Mouse (Mus musculus) intestine, embryonic 15.5 days (tissue): ENCODE measurements at regions not wholly inside any gene's neighbourhood (a gene's known extent, or its start where the extent isn't known, plus 50 kb on each side); places are given as distances from the start of the nearest gene placed in this dataset.
A peak's percentile ranks its signal among the peaks of the same experiment; 100 is the strongest.

Experiments
- ATAC-seq: fragments of 200-750 bp; cut with Nextera tagmentation; 2 replicates; pipeline ENCODE4 v1.8.0; 2017; ENCODE audit warnings: moderate TSS enrichment, moderate library complexity
- H3K27ac ChIP-seq: fragments of 300-500 bp; sonication (generic); 2 replicates; pipeline ENCODE4 v1.5.1; 2015; ENCODE audit warnings: mild to moderate bottlenecking, inconsistent platforms
- H3K27me3 ChIP-seq: fragments of 300-500 bp; sonication (generic); replicated peaks from 2 replicates; pipeline ENCODE4 v1.6.1; 2015; ENCODE audit warnings: inconsistent platforms
- H3K36me3 ChIP-seq: fragments of 300-500 bp; sonication (generic); 2 replicates; pipeline ENCODE4 v1.6.1; 2015; ENCODE audit warnings: inconsistent platforms
- H3K4me1 ChIP-seq: fragments of 300-500 bp; sonication (generic); replicated peaks from 2 replicates; pipeline ENCODE4 v1.6.1; 2015; ENCODE audit warnings: inconsistent platforms
- H3K4me2 ChIP-seq: fragments of 300-500 bp; sonication (generic); replicated peaks from 2 replicates; pipeline ENCODE4 v1.6.1; 2015; ENCODE audit warnings: mild to moderate bottlenecking, inconsistent platforms
- H3K4me3 ChIP-seq: fragments of 300-500 bp; sonication (generic); replicated peaks from 2 replicates; pipeline ENCODE4 v1.5.1; 2015; ENCODE audit warnings: inconsistent platforms
- H3K9ac ChIP-seq: fragments of 300-500 bp; sonication (generic); 2 replicates; pipeline ENCODE4 v1.6.1; 2015; ENCODE audit warnings: inconsistent platforms
- H3K9me3 ChIP-seq: fragments of 300-500 bp; sonication (generic); 2 replicates; pipeline ENCODE4 v1.6.1; 2016; ENCODE audit warnings: inconsistent platforms
- WGBS: fragments of 180-500 bp; shearing (Covaris S2); methylation state at CpG from one replicate; pipeline ENCODE4 v1.1.7; 2015; 5-methylcytosine and 5-hydroxymethylcytosine counted together

DNA sequence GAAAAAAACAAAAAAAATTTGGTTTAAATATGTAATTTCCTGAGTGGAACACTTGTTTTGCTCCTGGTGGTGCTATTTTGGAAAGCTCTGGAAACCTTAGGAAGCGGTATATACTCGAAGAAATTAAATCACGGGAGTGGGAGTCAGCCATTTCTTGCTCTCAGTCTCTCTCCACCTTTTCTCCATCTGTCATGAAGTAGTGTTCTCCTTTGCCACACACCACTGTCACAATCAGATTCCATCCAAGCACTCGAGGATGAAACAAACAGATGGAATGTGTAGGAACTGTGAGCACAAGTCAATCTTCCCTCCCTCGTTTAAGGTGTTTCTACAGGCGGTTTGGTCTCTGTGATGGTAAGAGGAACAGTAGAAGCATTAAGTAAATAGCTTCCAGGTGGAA is 112.7 kb upstream of the Lyplal1 start:
- WGBS = 81% methylated on average over 6 of the region's 6 CpGs
- Histone ChIP-seq H3K36me3 (no peaks in the 10 kb centered on the region), H3K9me3 (no peaks in the 10 kb centered on the region), H3K27ac (no peak overlapping the region), H3K9ac (no peak overlapping the region), H3K4me1 (no peaks in the 10 kb centered on the region), H3K4me2 (no peak overlapping the region), H3K4me3 (no peak overlapping the region), H3K27me3 (no peaks in the 10 kb centered on the region)
- no peak for ATAC-seq

- 64% methylated on average over 4 of the region's 4 CpGs for WGBS
- no peaks in the 10 kb centered on the region for H3K4me1 ChIP-seq
- no peaks in the 10 kb centered on the region for H3K36me3 ChIP-seq
- H3K27ac ChIP-seq = no peak overlapping the region
- no peak overlapping the region for H3K4me3 ChIP-seq
- no peak overlapping the region for H3K4me2 ChIP-seq
- H3K9me3 ChIP-seq = no peaks in the 10 kb centered on the region
- H3K9ac ChIP-seq = no peak overlapping the region
- no peaks in the 10 kb centered on the region for H3K27me3 ChIP-seq
- no peak for ATAC-seq
These were observed 111.3 kb upstream of the Lyplal1 start for GRCm38 (mm10) chr1:186228396-186228795.

DNA sequence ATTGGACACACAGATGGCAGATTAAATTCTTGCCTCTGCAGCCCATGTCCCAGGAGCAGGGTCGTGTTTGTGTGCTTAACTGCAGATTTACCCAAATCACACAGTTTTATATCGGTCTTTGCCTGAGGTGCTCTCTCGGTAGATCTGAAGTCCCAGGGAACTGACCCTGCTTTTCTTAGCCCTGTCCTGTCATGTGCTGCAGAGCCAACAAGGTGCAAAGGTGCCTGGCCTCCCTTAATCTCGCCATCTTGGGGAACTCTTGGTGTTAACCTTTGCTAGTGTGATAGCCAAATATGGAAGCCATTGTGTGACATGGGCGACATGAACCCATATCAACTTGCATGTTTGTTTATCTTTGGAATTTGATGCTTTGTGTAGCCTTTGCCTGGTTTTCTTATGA is 107.1 kb upstream of the Lyplal1 start:
- no peak for ATAC-seq
- Histone ChIP-seq H3K36me3 (no peaks in the 10 kb centered on the region), H3K4me2 (no peak overlapping the region), H3K9me3 (no peaks in the 10 kb centered on the region), H3K27me3 (no peaks in the 10 kb centered on the region), H3K9ac (no peak overlapping the region), H3K4me1 (no peaks in the 10 kb centered on the region), H3K27ac (no peak overlapping the region), H3K4me3 (no peak overlapping the region)
- 46% methylated on average over 5 of the region's 5 CpGs for WGBS

GRCm38 (mm10) chr1:186223417-186223816 is 106.3 kb upstream of the Lyplal1 start:
- Histone ChIP-seq H3K9ac (no peak overlapping the region), H3K9me3 (no peaks in the 10 kb centered on the region), H3K4me1 (no peaks in the 10 kb centered on the region), H3K4me3 (no peak overlapping the region), H3K27ac (no peak overlapping the region), H3K36me3 (no peaks in the 10 kb centered on the region), H3K4me2 (no peak overlapping the region), H3K27me3 (no peaks in the 10 kb centered on the region)
- peak; percentile 49; the same call in 1 of the 2 replicates for ATAC-seq
- WGBS = 34% methylated on average over 7 of the region's 7 CpGs

DNA sequence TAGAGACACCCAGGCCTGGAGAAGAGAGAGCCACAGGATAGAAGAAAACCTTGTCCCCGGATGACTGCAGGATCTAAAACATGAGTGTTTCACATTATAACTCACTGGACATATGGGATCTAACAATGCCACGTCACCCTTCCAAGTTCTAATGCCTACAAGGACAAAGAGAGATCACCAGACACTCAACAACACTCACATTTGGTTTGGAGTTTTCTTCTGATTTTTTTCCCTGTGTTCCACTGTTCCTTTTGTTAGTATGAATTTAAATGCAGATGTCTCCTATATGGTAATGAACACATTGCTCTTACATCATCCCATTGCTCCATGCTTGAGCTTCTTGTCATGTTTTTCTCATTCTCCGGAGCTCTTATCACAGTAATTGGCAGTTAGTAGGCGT is 101.9 kb upstream of the Lyplal1 start:
- no peaks in the 10 kb centered on the region for H3K36me3 ChIP-seq
- WGBS = 94% methylated on average over 4 of the region's 4 CpGs
- H3K9me3 ChIP-seq = no peaks in the 10 kb centered on the region
- ATAC-seq = no peak
- H3K4me3 ChIP-seq = no peak overlapping the region
- no peak overlapping the region for H3K27ac ChIP-seq
- no peaks in the 10 kb centered on the region for H3K4me1 ChIP-seq
- H3K9ac ChIP-seq = no peak overlapping the region
- no peak overlapping the region for H3K4me2 ChIP-seq
- H3K27me3 ChIP-seq = no peaks in the 10 kb centered on the region

GRCm38 (mm10) chr1:186217198-186217597 is 100.1 kb upstream of the Lyplal1 start:
- H3K9ac ChIP-seq = no peak overlapping the region
- no peaks in the 10 kb centered on the region for H3K27me3 ChIP-seq
- no peak overlapping the region for H3K4me3 ChIP-seq
- WGBS = 17% methylated on average over 3 of the region's 3 CpGs
- H3K4me2 ChIP-seq = no peak overlapping the region
- no peak overlapping the region for H3K27ac ChIP-seq
- H3K4me1 ChIP-seq = no peaks in the 10 kb centered on the region
- H3K36me3 ChIP-seq = no peaks in the 10 kb centered on the region
- ATAC-seq = no peak
- no peaks in the 10 kb centered on the region for H3K9me3 ChIP-seq

DNA sequence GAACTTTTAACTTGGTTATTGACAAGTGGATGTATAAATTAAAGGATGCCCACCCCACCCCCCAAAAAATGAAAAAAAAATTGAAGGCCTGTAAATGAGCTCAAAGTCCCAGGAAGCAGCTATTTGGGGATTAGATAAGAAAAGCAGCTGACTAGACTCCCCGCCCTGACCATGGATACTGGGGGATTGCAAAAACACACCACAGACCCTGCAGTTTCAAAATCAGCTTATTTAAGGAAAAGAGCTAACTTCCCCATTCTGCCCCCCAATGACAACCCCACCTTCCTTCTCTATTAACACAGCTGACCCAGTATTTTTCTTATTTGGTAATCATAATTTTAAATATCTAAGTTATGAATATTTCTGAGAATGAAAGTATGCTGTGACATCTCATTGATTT is 87.0 kb upstream of the Lyplal1 start:
- no peak overlapping the region for H3K9ac ChIP-seq
- H3K4me1 ChIP-seq = no peaks in the 10 kb centered on the region
- no peaks in the 10 kb centered on the region for H3K36me3 ChIP-seq
- no peak overlapping the region for H3K4me3 ChIP-seq
- ATAC-seq = no peak
- no peaks in the 10 kb centered on the region for H3K9me3 ChIP-seq
- no peak overlapping the region for H3K4me2 ChIP-seq
- no peak overlapping the region for H3K27ac ChIP-seq
- 81% methylated on average over 1 of the region's 1 CpGs for WGBS
- no peaks in the 10 kb centered on the region for H3K27me3 ChIP-seq

DNA sequence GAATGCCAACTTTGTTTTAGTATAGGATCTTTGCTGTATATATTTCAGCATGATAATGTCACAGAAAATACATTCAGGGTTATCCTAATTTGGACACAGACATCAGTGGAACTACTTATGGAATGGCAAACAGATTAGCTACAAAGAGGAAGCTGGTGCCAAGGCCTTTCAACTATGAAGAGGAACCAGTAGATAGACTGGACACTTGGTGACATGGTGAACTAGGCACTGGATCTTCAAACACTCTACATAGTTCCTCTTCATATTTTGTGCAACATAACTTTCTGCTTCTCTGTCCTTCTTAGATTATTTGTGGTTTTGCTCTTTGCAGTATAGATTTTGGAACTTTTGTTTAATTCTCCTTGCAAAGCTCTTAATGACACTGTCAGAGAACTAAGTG is 85.4 kb upstream of the Lyplal1 start:
- no peaks in the 10 kb centered on the region for H3K9me3 ChIP-seq
- no peak overlapping the region for H3K4me2 ChIP-seq
- H3K9ac ChIP-seq = no peak overlapping the region
- H3K27ac ChIP-seq = no peak overlapping the region
- no peaks in the 10 kb centered on the region for H3K27me3 ChIP-seq
- ATAC-seq = no peak
- H3K4me3 ChIP-seq = no peak overlapping the region
- no peaks in the 10 kb centered on the region for H3K4me1 ChIP-seq
- no peaks in the 10 kb centered on the region for H3K36me3 ChIP-seq

GRCm38 (mm10) chr1:186198391-186198790 is 81.3 kb upstream of the Lyplal1 start:
- H3K4me2 ChIP-seq = no peak overlapping the region
- H3K4me3 ChIP-seq = no peak overlapping the region
- no peaks in the 10 kb centered on the region for H3K9me3 ChIP-seq
- H3K36me3 ChIP-seq = no peaks in the 10 kb centered on the region
- no peaks in the 10 kb centered on the region for H3K4me1 ChIP-seq
- ATAC-seq = no peak
- H3K27ac ChIP-seq = no peak overlapping the region
- no peaks in the 10 kb centered on the region for H3K27me3 ChIP-seq
- 67% methylated on average over 1 of the region's 1 CpGs for WGBS
- H3K9ac ChIP-seq = no peak overlapping the region

- no peaks in the 10 kb centered on the region for H3K27me3 ChIP-seq
- H3K9ac ChIP-seq = no peak overlapping the region
- H3K36me3 ChIP-seq = no peaks in the 10 kb centered on the region
- no peaks in the 10 kb centered on the region for H3K4me1 ChIP-seq
- no peak overlapping the region for H3K4me3 ChIP-seq
- H3K9me3 ChIP-seq = no peaks in the 10 kb centered on the region
- H3K4me2 ChIP-seq = no peak overlapping the region
- no peak overlapping the region for H3K27ac ChIP-seq
- ATAC-seq = no peak
- 62% methylated on average over 2 of the region's 2 CpGs for WGBS
These were observed 79.9 kb upstream of the Lyplal1 start for GRCm38 (mm10) chr1:186197057-186197456.

GRCm38 (mm10) chr1:186189390-186189789 is 72.3 kb upstream of the Lyplal1 start:
- Histone ChIP-seq H3K36me3 (no peaks in the 10 kb centered on the region), H3K9ac (no peak overlapping the region), H3K4me1 (no peaks in the 10 kb centered on the region), H3K27ac (peak overlapping the region; percentile 23; the same call in 1 of the 2 replicates), H3K27me3 (no peaks in the 10 kb centered on the region), H3K9me3 (no peaks in the 10 kb centered on the region), H3K4me3 (no peak overlapping the region), H3K4me2 (no peak overlapping the region)
- no peak; the same call in 1 of the 2 replicates for ATAC-seq
- WGBS = 28% methylated on average over 11 of the region's 11 CpGs

GRCm38 (mm10) chr1:186187372-186187771 is 70.3 kb upstream of the Lyplal1 start:
- Histone ChIP-seq H3K36me3 (no peaks in the 10 kb centered on the region), H3K4me1 (peaks cover 5% of the 10 kb centered on the region; the same call in 1 of the 2 replicates), H3K4me3 (no peak overlapping the region), H3K27me3 (no peaks in the 10 kb centered on the region), H3K9me3 (no peaks in the 10 kb centered on the region), H3K27ac (no peak overlapping the region), H3K4me2 (no peak overlapping the region), H3K9ac (no peak overlapping the region)
- 87% methylated on average over 5 of the region's 5 CpGs for WGBS
- ATAC-seq = no peak

- H3K4me2 ChIP-seq = peak overlapping the region; percentile 56
- 0 out of 2 replicates have a peak overlapping the region, but pooled peaks have one; percentile 17 for H3K4me3 ChIP-seq
- H3K9me3 ChIP-seq = no peaks in the 10 kb centered on the region
- no peaks in the 10 kb centered on the region for H3K27me3 ChIP-seq
- H3K36me3 ChIP-seq = no peaks in the 10 kb centered on the region
- H3K4me1 ChIP-seq = peaks cover 7% of the 10 kb centered on the region; the same call in 1 of the 2 replicates
- no peak overlapping the region for H3K9ac ChIP-seq
- no peak; the same call in 1 of the 2 replicates for ATAC-seq
- no peak overlapping the region for H3K27ac ChIP-seq
- WGBS = 60% methylated on average over 8 of the region's 8 CpGs
These were observed 66.1 kb upstream of the Lyplal1 start for GRCm38 (mm10) chr1:186183204-186183651.
